Mouse (Mus musculus) natural killer cell, adult 2 months (primary cell): ENCODE measurements around the gene Slc11a2.

Experiments used
- DNase-seq, 2 experiments: peaks; one replicate each; pipeline ENCODE4 v3.0.0; 2022; ENCODE audit warnings: low spot score in 2 of 2

Slc11a2 gene

GRCm38 (mm10) chr15:100424396-100425122 is at the start of gene Slc11a2:
TSS of gene Slc11a2 (minus strand) at chr15:100425072.
- no peak for DNase-seq

GRCm38 (mm10) chr15:100473926-100474503 is 49.1 kb upstream of the Slc11a2 start:
- no peak for DNase-seq

GRCm38 (mm10) chr15:100470037-100470436 is 45.2 kb upstream of the Slc11a2 start:
- no peak for DNase-seq

GRCm38 (mm10) chr15:100469189-100469545 is 44.3 kb upstream of the Slc11a2 start:
- DNase-seq = no peak

- peak; percentile 76 to 86 for DNase-seq
These were observed 43.7 kb upstream of the Slc11a2 start, which contains the start of gene Letmd1 for GRCm38 (mm10) chr15:100468295-100469188. TSS of gene Letmd1 (plus strand) at chr15:100469023.

GRCm38 (mm10) chr15:100467738-100468137 is 42.9 kb upstream of the Slc11a2 start:
- DNase-seq = no peak

- no peak for DNase-seq
These were observed 40.6 kb upstream of the Slc11a2 start for GRCm38 (mm10) chr15:100465432-100465831.

- DNase-seq = peak; percentile 59 to 73
These were observed 38.8 kb upstream of the Slc11a2 start for GRCm38 (mm10) chr15:100463712-100464111.

GRCm38 (mm10) chr15:100462086-100462485 is 37.2 kb upstream of the Slc11a2 start:
- DNase-seq = no peak

- DNase-seq = no peak
These were observed 36.8 kb upstream of the Slc11a2 start for GRCm38 (mm10) chr15:100461646-100462045.

- peak; percentile 27 to 31 for DNase-seq
These were observed 36.1 kb upstream of the Slc11a2 start for GRCm38 (mm10) chr15:100460942-100461341.

GRCm38 (mm10) chr15:100458055-100458454 is 33.2 kb upstream of the Slc11a2 start:
- DNase-seq = peak; percentile 50 to 70

GRCm38 (mm10) chr15:100457340-100457739 is 32.5 kb upstream of the Slc11a2 start:
- peak; percentile 68 to 77 for DNase-seq

GRCm38 (mm10) chr15:100456356-100456991 is 31.6 kb upstream of the Slc11a2 start:
- no peak for DNase-seq

- DNase-seq = no peak
These were observed 27.6 kb upstream of the Slc11a2 start for GRCm38 (mm10) chr15:100452486-100452885.

GRCm38 (mm10) chr15:100451245-100451644 is 26.4 kb upstream of the Slc11a2 start:
- no peak for DNase-seq

- DNase-seq = no peak
These were observed 24.6 kb upstream of the Slc11a2 start for GRCm38 (mm10) chr15:100449495-100449894.

- no peak for DNase-seq
These were observed 23.7 kb upstream of the Slc11a2 start for GRCm38 (mm10) chr15:100448572-100448971.

- no peak for DNase-seq
These were observed 22.0 kb upstream of the Slc11a2 start for GRCm38 (mm10) chr15:100446887-100447286.

- peak; percentile 82 to 84 for DNase-seq
These were observed 18.5 kb upstream of the Slc11a2 start for GRCm38 (mm10) chr15:100443126-100443922.

GRCm38 (mm10) chr15:100436518-100436917 is 11.6 kb upstream of the Slc11a2 start:
- no peak for DNase-seq
